Mouse (Mus musculus) kidney, adult 18-20 months (tissue): Measurements from ENCODE around the gene Lyrm7.

Experiments used
- DNase-seq: peaks from one replicate; pipeline ENCODE4 v3.0.0; 2021

Gene Lyrm7

GRCm38 (mm10) chr11:54793173-54793572, 67.5 kb downstream of the Lyrm7 start:
- no peak for DNase-seq

- no peak for DNase-seq
These were observed 69.3 kb downstream of the Lyrm7 start for GRCm38 (mm10) chr11:54791458-54791857.

- DNase-seq: peak; percentile 97
These were observed 72.9 kb downstream of the Lyrm7 start, which contains the start of gene Cdc42se2 for GRCm38 (mm10) chr11:54787488-54788474. Cdc42se2 (minus strand) TSS chr11:54787675.

DNA sequence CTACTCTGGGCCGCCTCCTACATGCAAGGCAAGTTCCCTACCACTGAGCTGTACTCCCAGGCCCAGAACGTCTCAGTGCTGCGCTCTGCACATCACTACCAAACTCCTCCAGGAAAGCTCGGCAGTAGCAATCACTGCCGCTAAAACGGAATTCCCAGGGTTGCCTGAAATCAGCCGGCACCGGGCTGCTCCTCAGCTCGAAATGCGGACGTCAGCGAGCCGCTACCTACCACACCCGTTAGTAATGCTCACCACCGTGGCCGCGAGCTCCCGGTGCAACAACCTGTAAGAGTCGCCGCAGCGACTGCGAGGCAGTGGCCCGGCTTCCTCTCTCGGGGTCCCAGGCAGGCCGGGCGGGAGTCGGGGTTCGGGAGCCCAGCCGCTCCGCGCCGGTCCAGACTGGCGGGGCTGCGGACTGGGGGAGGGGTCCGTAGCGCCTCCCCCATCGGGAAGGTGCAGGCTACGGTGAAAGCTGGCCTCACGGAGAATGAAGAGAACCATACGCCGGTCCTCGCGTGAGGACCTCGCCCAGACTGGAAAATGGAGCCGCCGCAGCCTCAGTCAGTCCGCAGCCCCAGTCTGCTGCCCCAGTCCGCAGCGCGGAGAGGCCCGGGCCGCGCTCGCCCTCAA, 73.7 kb downstream of the Lyrm7 start:
- peak; percentile 74 for DNase-seq

DNA sequence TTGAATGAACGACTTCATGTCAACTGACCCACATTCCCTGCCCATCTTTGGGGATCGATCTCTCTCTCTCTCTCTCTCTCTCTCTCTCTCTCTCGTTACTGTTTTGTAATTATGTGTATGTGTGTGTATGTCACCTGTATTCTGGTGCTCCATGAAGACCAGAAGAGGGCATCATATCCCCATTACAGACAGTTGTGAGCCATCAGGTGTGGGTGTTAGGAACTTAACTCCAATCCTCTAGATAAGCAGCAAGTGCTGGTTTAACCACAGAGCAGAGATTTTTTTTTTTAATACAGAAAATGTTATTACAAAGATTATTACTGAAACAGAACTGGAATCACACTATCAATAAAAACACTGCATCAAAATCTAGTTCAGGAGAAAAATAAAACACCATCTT, 75.2 kb downstream of the Lyrm7 start:
- DNase-seq: no peak

GRCm38 (mm10) chr11:54784436-54784835, 76.3 kb downstream of the Lyrm7 start:
- no peak for DNase-seq

- no peak for DNase-seq
These were observed 78.5 kb downstream of the Lyrm7 start for GRCm38 (mm10) chr11:54782253-54782652.

GRCm38 (mm10) chr11:54779946-54780345, 80.8 kb downstream of the Lyrm7 start:
- DNase-seq: no peak

- DNase-seq: no peak
These were observed 82.4 kb downstream of the Lyrm7 start for GRCm38 (mm10) chr11:54778131-54778844.

GRCm38 (mm10) chr11:54777387-54778130, 83.2 kb downstream of the Lyrm7 start:
- no peak for DNase-seq
